Mouse (Mus musculus): ENCODE measurements at regions not wholly inside any gene's neighbourhood (a gene's known extent, or its start where the extent isn't known, plus 50 kb on each side); places are given as distances from the start of the nearest gene placed in this dataset.
"Not testable (repeated sequence)": the region's sequence is repeated elsewhere in the genome, so short reads cannot be mapped to it uniquely, and the experiment has no call there.

- not testable (repeated sequence) for DNase-seq (ENCODE audit: low read depth, low spot score)
Measured at GRCm38 (mm10) chrX:114802061-114802460, 102.8 kb upstream of the Ube2dnl1 start.

GRCm38 (mm10) chrX:114816267-114816666 is 88.5 kb upstream of the Ube2dnl1 start:
- DNase-seq (ENCODE audit: low read depth, low spot score): peak; percentile 70

- no peak for DNase-seq (ENCODE audit: low read depth, low spot score)
Measured at GRCm38 (mm10) chrX:114836906-114837305, 67.9 kb upstream of the Ube2dnl1 start.

- DNase-seq (ENCODE audit: low read depth, low spot score): no peak
Measured at GRCm38 (mm10) chrX:114843510-114843909, 61.3 kb upstream of the Ube2dnl1 start.
